Mouse (Mus musculus): Measurements from ENCODE around the gene Cox6a2.

Gene Cox6a2

DNA sequence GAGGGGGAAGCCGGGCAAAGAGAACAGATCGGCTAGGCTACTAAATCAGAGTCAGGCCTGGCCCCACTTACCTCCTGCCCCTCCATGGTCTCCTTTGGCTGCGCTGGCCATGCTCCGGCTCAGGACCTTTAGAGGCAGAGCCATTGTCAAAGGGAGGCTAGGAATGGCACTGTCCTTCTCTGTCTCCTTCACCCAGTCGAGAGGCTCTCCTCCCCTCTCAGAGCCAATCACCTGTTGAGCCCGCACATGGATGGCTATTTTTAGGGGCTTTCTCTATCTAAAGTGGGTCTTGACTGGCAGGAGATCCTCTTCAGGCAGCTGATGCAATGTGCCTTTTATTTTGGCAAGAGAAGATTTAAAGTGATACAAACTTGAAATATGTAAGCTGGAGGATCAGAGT, at the start of gene Cox6a2:
Cox6a2 (minus strand) TSS at position 236 of the 400 bp plus-strand sequence.
- in situ Hi-C loops (cut with MboI; ENCODE audit: low pct_unique_long_range_greater_than_20kb in 1 of 2, low sequenced_read_pairs in 2 of 2, unreplicated experiment in 1 of 2), result loop anchor here in 1 of 2 experiments (10.0 kb wide), 1 partner anchor 191 kb away; no protein-coding TSS in a partner anchor

DNA sequence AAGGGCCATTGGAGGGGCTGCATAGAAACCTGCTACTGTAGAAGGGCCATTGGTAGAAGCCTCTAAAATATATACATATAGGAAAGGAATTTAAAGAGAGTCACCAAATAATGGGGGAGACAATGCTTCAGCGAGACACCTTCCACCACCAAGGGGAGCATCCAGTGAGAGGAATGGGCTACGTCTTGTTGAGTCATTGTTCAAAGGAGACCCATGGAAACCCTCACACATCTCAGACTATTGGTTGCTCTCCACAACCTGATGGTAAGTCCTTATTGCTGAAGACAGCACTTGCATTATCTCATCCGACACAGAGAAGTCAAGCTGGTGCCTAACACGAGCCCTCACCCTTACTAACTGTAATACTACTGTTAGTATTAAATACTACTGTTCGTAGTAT, 49.6 kb upstream of the Cox6a2 start:
- in situ Hi-C loops (cut with MboI; ENCODE audit: low pct_unique_long_range_greater_than_20kb in 1 of 2, low sequenced_read_pairs in 2 of 2, unreplicated experiment in 1 of 2), result no loop called here

DNA sequence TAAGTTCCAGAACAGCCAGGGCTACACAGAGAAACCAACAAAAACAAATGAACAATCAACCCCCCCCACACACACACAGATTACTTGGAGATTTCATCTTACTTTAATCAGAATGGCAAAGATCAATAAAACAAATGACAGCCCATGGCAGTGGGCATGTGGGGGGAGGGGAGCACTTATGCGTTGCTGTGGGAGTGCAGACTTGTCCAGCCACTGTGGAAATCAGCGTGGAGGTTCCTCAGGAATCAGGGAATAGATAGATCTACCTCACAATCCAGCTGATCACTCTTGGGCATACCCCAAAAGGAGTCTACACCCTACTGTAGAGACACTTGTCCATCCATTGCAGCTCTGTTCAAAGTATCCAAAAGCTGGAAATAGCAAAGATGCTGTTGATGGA, 48.8 kb upstream of the Cox6a2 start:
- in situ Hi-C loops (cut with MboI; ENCODE audit: low pct_unique_long_range_greater_than_20kb in 1 of 2, low sequenced_read_pairs in 2 of 2, unreplicated experiment in 1 of 2), result no loop called here

DNA sequence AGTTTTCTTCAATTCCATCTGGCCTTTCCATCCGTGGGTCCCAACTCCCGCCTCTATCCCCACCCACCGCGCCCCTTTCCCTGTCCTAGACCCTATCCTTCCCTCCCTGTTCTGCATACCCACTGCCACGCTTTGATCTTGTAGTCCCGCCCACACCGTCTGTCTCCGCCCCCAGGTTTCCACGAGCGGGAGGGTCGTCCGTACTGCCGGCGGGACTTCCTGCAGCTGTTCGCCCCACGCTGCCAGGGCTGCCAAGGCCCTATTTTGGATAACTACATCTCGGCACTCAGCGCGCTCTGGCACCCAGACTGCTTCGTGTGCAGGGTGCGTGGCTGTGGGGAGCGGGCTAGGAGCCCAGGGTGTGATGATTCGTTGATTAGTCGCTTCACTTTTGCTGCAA, 46.4 kb upstream of the Cox6a2 start:
- in situ Hi-C loops (cut with MboI; ENCODE audit: low pct_unique_long_range_greater_than_20kb in 1 of 2, low sequenced_read_pairs in 2 of 2, unreplicated experiment in 1 of 2), result no loop called here

DNA sequence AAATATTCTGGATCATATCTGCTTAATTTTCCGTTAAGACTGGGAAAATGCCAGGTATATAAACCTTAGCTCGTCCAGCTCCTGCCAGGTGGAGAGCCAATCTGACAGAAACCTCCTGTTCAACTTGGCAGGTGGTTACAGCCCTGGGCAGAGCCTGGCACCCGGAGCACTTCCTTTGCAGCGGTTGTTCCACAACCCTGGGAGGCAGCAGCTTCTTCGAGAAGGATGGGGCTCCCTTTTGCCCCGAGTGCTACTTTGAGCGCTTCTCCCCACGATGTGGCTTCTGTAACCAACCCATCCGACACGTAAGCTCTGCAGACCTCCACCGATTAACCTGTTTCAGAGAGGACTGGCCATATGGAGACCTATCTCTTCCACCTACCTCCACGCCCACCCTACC, 45.8 kb upstream of the Cox6a2 start:
- in situ Hi-C loops (cut with MboI; ENCODE audit: low pct_unique_long_range_greater_than_20kb in 1 of 2, low sequenced_read_pairs in 2 of 2, unreplicated experiment in 1 of 2), result no loop called here

DNA sequence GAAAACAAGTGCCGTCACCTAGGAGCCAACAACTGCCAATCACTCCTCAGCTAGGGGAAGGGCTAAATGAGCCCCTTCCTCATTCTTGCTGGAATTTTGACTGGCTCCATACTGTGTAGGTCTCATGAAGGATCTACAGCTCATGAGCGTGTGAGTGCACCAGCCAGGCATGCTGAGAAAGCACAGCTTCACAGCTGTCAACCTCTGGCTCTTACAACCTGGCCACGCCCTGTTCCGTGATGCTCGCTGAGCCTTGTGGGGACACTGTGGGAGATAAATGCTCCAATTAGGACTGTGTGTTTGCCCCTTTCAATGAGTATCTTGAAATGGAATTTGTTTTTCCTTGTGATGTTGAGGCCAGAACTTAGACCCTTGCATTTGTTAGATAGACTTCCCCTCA, 43.8 kb upstream of the Cox6a2 start:
- in situ Hi-C loops (cut with MboI; ENCODE audit: low pct_unique_long_range_greater_than_20kb in 1 of 2, low sequenced_read_pairs in 2 of 2, unreplicated experiment in 1 of 2), result loop anchor here in 1 of 2 experiments (10.0 kb wide), 1 partner anchor 45 kb away; the partner anchor contains the start of gene BC017158

DNA sequence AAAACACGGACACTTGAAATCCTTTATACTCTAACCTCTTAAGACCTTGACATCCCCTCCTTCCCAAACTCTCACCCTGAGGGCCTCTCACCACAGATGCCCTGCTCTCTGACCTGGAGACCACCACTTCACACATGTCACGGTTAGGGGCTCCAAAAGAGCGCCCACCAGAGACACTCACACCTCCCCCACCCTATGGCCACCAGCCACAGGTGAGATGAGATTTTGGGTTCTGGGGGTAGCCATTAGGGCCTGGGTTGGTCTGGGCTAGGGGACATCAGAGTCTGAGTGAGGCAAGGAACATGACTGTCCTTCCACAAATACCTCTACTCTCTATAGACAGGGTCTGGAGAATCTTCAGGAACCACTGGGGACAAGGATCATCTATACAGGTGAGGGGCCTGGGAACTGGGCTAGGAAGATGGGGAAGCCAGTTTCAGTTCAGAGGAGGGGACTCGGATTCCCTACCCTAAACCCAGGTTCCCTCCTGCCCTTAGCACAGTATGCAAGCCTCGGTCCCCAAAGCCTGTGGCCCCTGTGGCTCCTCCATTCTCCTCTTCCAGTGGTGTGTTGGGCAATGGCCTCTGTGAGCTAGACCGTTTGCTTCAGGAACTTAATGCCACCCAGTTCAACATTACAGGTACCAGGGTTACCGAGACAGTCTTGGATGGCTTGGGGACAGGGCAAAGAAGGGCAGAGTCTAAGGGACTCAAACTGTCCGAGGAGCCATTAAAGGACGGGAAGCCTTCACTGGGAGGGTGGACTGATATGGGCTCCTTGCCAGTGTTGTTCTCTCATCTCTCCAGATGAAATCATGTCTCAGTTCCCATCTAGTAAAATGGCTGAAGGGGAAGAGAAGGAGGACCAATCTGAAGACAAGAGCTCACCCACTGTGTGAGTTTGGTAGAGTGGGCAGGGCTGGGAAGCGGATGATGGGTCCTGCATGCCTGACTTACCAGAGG, 42.2 kb upstream of the Cox6a2 start:
- in situ Hi-C loops (cut with MboI; ENCODE audit: low pct_unique_long_range_greater_than_20kb in 1 of 2, low sequenced_read_pairs in 2 of 2, unreplicated experiment in 1 of 2), result loop anchor here in 1 of 2 experiments (10.0 kb wide), 1 partner anchor 46 kb away; the partner anchor contains the start of gene BC017158

DNA sequence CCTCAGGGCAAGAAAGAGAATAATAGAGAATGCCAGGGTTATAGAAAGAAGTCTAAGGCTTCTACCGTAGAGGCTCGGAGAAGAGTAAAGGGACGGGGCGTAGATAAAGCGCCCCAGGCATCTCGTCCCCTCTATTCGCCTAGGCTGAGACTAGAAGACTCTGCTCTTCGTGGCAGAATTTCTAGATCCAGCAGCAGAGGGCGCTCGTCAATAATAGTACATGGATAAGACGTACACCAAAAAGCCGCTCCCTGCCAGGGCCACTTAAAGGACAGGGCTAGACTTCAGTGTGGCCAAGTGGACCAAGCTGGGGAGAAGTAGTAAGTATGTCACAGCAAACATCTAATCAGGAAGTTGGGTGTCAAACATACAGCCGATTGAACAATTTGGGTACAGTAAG, 41.3 kb upstream of the Cox6a2 start:
- in situ Hi-C loops (cut with MboI; ENCODE audit: low pct_unique_long_range_greater_than_20kb in 1 of 2, low sequenced_read_pairs in 2 of 2, unreplicated experiment in 1 of 2), result loop anchor here in 1 of 2 experiments (10.0 kb wide), 1 partner anchor 47 kb away; the partner anchor contains the start of gene BC017158

DNA sequence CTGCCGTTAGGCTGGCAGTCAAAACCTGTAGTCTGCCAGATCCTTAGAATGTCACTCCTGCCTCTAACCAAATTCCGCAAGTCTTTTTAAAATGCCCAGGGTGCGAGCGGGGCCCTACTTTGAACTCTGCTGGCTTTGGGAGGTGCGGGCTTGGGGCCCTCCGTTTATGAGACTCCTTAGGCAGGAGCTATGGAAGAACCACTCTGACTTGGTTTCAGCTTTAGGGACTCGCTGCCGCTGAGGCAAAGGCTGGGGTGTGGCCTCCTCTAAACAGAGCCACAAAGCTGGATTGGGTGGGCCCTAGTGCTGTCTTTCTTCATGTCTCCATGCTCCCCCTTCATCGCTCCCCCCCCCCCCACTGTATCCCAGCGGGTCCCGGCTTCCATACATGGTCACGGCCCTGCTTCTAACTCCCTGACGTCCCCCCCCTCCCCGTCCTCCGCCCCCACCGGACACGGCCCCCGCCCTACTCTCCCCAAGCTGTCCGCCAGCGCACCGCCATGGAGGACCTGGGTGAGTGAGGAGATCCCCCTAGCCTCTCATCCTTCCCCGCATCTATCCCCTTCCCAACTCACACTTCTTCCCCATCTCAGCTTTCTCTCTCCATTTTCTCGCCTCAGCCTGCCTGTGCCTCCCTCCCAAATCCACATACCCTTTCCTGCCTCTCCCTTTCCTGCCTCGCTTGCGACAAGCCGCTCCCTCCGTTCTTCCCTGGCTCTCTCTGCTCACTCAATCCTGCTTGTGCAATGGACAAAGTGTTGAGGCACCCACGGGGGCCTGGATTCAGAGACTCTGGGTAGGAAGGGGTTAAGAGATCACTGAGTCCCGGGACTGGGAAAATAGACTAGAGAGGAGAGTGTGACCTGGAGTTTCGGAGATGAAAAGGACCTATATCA, 40.6 kb upstream of the Cox6a2 start, which contains the start of gene Tgfb1i1:
Tgfb1i1 (plus strand) TSS at position 317 of the 896 bp plus-strand sequence.
- in situ Hi-C loops (cut with MboI; ENCODE audit: low pct_unique_long_range_greater_than_20kb in 1 of 2, low sequenced_read_pairs in 2 of 2, unreplicated experiment in 1 of 2), result loop anchor here in 1 of 2 experiments (10.0 kb wide), 1 partner anchor 48 kb away; the partner anchor contains the start of gene BC017158

DNA sequence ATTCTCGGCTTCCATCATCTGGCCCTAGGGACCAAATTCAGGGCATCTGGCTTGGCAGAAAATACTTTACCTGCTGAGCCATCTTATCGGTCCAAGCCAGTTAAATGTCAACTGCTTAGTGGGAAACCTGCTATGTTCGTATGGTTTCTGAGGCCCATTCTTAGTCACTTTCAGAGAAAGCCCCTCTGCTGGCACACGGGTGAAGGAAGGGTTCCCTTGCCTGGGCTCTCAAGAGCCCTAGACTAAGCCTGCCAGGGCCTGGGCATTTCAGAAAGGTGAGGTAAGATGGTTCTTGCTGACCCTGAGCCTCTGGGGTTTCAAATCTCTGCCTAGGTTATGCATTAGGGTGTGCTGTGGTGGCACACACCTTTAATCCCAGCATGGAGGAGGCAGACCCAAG, 39.4 kb upstream of the Cox6a2 start:
- in situ Hi-C loops (cut with MboI; ENCODE audit: low pct_unique_long_range_greater_than_20kb in 1 of 2, low sequenced_read_pairs in 2 of 2, unreplicated experiment in 1 of 2), result loop anchor here in 1 of 2 experiments (10.0 kb wide), 1 partner anchor 49 kb away; the partner anchor contains the start of gene BC017158

DNA sequence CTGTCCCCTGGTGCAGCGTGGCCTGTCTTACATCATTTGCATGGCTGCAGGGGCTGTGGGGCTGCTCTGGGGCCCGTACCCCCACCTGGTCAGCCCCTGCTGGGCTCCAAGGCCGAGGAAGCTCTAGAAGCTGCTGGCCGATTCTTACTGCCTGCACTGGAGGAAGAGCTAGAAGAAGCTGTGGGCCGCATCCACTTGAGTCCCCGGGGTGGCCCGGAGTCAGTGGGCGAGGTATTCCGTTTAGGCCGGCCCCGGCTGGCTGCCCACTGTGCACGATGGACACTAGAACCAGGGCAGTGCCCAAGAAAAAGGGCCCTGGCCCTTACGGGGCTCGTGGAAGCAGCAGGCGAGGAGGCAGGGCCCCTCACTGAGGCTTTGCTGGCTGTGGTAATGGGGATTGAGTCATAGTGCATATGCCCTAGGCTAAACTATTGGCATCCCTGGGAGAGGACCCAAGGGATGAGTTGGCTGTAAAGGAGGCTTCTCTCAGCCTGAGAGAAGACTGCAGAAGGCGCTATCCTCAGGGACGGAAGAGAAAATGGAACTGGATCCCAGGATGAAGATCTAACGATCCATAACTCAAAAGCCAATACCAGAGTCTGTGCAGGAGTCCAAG, 38.3 kb upstream of the Cox6a2 start:
- in situ Hi-C loops (cut with MboI; ENCODE audit: low pct_unique_long_range_greater_than_20kb in 1 of 2, low sequenced_read_pairs in 2 of 2, unreplicated experiment in 1 of 2), result loop anchor here (5.0 to 10.0 kb wide), 2 partner anchors 50 to 103 kb away; partner anchors contain the start of gene BC017158 (in 1 of the 2)

DNA sequence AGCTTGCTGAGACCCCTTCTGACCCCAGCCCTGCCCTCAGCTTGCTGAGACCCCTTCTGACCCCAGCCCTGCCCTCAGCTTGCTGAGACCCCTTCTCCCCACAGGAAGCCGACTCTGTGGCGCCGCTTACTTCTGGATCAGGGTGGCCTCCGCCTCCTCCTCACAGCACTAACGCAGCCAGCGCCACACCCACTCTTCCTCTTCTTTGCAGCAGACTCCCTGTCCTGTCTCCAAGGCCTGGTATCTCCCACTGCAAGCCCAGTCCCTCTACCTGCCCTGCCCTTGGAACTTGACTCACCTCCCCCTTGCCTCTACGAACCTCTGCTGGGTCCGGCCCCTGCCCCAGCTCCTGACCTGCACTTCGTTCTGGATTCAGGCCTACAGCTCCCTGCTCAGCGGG, 37.7 kb upstream of the Cox6a2 start:
- in situ Hi-C loops (cut with MboI; ENCODE audit: low pct_unique_long_range_greater_than_20kb in 1 of 2, low sequenced_read_pairs in 2 of 2, unreplicated experiment in 1 of 2), result loop anchor here (5.0 to 10.0 kb wide), 2 partner anchors 51 to 103 kb away; partner anchors contain the start of gene BC017158 (in 1 of the 2)

DNA sequence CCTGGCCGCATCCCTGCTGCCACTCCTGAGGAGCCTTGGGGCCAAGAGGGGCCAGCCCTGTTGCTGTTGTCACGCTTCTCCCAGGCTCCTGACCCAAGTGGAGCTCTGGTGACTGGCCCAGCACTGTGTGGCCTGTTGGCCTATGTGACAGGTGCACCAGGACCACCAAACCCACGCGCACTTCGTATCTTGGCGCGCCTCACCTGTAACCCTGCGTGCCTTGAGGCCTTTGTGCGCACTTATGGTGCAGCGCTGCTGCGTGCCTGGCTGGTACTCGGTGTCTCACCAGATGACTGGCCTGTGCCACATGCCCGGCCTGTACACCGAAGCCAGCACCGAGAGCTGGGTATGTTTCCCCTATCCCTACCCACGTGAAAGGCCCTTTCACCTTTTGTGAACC, 36.1 kb upstream of the Cox6a2 start:
- in situ Hi-C loops (cut with MboI; ENCODE audit: low pct_unique_long_range_greater_than_20kb in 1 of 2, low sequenced_read_pairs in 2 of 2, unreplicated experiment in 1 of 2), result loop anchor here (5.0 to 10.0 kb wide), 2 partner anchors 52 to 105 kb away; partner anchors contain the start of gene BC017158 (in 1 of the 2)

DNA sequence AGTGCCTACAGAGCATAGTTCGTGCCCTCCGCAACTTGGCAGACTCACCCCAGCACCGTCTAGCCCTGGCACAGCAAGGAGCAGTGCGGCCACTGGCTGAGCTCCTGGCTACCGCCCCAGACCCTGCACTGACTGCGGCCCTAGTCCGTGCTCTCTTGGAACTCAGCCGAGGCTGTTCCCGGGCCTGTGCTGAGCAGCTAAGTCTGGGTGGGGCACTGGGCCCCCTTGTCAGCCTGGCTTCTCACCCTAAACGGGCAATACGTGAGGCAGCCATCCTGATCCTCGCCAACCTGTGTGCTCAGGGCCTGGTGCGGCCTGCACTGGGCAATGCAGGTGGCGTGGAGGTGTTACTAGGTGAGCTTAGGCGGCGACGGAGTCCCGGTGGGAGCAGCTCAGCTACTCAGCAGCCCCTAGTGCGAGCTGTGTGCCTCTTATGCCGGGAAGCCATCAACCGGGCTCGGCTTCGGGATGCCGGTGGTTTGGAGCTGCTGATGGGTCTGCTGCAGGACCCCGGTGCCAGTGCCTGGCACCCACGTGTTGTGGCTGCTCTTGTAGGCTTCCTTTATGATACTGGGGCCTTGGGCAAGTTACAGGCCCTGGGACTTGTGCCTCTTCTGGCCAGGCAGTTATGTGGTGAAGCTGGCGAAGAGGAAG, 34.1 kb upstream of the Cox6a2 start:
- in situ Hi-C loops (cut with MboI; ENCODE audit: low pct_unique_long_range_greater_than_20kb in 1 of 2, low sequenced_read_pairs in 2 of 2, unreplicated experiment in 1 of 2), result loop anchor here (5.0 to 10.0 kb wide), 2 partner anchors 55 to 107 kb away; partner anchors contain the start of gene BC017158 (in 1 of the 2)

DNA sequence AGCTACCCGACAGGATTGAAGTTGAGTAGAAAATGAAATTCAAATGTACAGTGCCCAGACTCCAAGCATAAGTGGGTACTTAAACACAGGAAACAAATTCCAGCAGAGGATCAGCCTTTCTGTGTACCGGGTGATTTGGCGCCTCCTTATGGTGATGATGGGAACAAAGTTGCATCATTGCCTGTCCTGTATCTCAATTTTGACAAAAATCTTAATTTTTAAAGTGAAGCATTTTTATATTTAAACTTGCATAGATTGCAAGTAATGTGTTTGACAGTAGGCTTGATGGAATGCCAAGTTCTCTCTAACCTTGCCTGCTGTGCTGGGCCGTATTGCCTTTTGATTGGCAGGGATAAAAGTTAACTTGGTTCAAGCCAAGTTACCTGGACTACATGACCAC, 32.8 kb upstream of the Cox6a2 start:
- in situ Hi-C loops (cut with MboI; ENCODE audit: low pct_unique_long_range_greater_than_20kb in 1 of 2, low sequenced_read_pairs in 2 of 2, unreplicated experiment in 1 of 2), result no loop called here

DNA sequence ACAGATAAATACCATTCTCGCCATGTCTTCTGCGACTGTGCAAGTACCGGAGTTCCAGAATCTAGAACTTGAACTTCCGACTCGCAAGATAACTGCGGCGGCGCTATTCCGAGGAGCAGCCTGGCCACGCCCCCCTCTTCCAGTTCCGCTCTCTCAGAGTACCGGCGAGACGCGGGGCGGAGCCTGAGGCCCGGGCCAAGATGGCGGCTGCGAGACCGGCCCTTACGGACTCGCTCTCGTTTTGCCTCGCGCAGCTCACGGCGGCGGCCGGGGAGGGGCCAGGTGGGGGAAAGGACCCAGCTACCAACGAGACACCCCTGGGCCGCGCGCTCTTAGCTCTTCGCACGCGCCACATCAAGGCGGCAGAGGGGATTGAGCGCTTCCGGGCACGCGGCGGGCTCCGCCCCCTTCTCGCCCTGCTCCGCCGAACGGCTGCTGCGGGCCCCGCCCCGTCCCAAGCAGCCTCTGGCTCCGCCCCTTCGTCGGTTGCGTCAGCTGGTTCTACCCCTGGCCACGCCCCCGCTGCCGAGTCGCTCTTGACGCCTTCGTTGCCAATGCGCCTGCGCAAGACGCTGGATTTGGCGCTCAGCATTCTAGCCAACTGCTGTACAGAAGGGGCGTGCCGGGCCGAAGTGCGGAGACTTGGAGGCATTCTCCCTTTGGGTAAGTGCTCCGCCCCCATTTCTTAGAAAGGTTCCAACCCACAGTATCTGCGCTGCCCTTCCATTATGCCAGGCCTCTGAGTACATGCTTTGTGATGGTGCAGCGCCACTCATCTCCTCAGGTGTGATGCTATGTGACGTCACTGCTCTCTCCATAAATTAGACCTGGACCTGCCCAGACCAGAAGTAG, 32.0 kb upstream of the Cox6a2 start, which contains the start of gene 9130023H24Rik:
9130023H24Rik (minus strand) TSS at position 105 of the 852 bp plus-strand sequence.
- in situ Hi-C loops (cut with MboI; ENCODE audit: low pct_unique_long_range_greater_than_20kb in 1 of 2, low sequenced_read_pairs in 2 of 2, unreplicated experiment in 1 of 2), result no loop called here

DNA sequence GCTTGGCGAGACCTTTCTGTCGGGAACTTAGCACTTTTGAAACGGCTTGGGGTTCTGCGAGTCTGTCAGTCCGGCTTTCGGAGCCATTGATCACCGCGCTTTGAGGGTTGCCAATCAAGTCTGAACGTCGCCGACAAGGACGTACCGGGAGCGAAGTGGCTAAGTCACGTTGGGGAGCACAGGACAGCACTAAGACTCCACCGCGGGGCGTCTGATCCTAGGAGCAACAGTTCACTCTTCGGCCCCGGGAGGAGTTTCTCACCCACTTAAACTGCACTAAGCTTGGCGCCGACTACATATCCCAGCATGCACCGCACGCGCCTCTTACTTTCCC, 31.4 kb upstream of the Cox6a2 start:
- in situ Hi-C loops (cut with MboI; ENCODE audit: low pct_unique_long_range_greater_than_20kb in 1 of 2, low sequenced_read_pairs in 2 of 2, unreplicated experiment in 1 of 2), result no loop called here
